Mouse (Mus musculus): ENCODE measurements at regions not wholly inside any gene's neighbourhood (a gene's known extent, or its start where the extent isn't known, plus 50 kb on each side); places are given as distances from the start of the nearest gene placed in this dataset.

- H3K36me3 ChIP-seq (ENCODE audit: control insufficient read depth, insufficient read depth, low read length), result no peaks in the 10 kb centered on the region
- TF ChIP-seq POLR2A (IDR thresholded peaks at IDR 0.05; ENCODE audit: control insufficient read depth, low read depth, low read length) (no peak), CTCF (IDR thresholded peaks at IDR 0.05; ENCODE audit: control insufficient read depth, insufficient read depth, insufficient replicate concordance, low read depth, low read length) (no peak)
Observed at GRCm38 (mm10) chr12:16477572-16477971, 133.2 kb downstream of the Lpin1 start.

DNA sequence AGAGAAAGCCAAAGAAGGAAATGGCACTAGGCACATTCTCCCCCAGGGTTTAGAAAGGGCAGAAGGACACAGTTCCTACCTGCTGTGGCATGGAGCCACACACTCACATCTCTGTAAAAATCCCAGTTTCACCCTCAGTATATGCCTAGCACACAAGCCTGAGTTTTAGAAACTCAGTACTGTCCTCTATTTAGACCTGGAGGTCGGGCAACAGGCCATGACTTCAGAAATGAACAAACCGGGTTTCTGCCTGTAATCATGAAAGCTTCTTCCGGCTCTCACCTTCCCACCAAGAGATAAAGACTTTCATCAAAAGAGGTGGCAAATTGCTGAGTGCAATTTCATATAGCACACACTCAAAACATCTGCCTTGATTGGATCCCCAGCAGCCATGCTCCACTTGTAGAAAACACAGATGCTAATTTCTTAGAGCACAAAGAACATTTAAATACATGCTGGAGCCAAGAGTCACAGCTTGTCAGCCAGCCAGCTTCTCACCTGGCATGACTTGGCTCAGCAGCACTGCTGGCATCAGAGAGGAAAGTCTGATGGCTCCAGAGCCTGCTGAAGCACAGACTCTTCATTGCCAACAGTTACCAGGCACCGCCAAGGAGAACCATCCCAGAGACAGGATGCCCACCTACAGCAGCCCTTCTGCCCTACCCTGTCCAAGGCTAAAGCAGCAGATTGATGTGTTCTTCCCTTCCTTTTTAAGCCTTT lies 136.2 kb downstream of the Lpin1 start:
- no peaks in the 10 kb centered on the region for H3K4me1 ChIP-seq (ENCODE audit: control insufficient read depth, insufficient read depth, low read length)
- no peaks in the 10 kb centered on the region for H3K36me3 ChIP-seq (ENCODE audit: control insufficient read depth, insufficient read depth, low read length)
- no peak for TF ChIP-seq CTCF (IDR thresholded peaks at IDR 0.05; ENCODE audit: control insufficient read depth, insufficient read depth, insufficient replicate concordance, low read depth, low read length)
- no peak for TF ChIP-seq POLR2A (IDR thresholded peaks at IDR 0.05; ENCODE audit: control insufficient read depth, low read depth, low read length)
- no peaks in the 10 kb centered on the region for H3K27me3 ChIP-seq (ENCODE audit: control insufficient read depth, insufficient read depth, low read length)
- no peak overlapping the region for H3K4me3 ChIP-seq (ENCODE audit: control insufficient read depth, low read depth, low read length)
- H3K27ac ChIP-seq (ENCODE audit: control insufficient read depth, insufficient read depth, low read depth, low read length), result no peak overlapping the region

More at GRCm38 (mm10) chr12:16477572-16477971, 133.2 kb downstream of the Lpin1 start:
- no peaks in the 10 kb centered on the region for H3K4me1 ChIP-seq (ENCODE audit: control insufficient read depth, insufficient read depth, low read length)
- H3K27ac ChIP-seq (ENCODE audit: control insufficient read depth, insufficient read depth, low read depth, low read length), result no peak overlapping the region
- no peak overlapping the region for H3K4me3 ChIP-seq (ENCODE audit: control insufficient read depth, low read depth, low read length)
- no peaks in the 10 kb centered on the region for H3K27me3 ChIP-seq (ENCODE audit: control insufficient read depth, insufficient read depth, low read length)

DNA sequence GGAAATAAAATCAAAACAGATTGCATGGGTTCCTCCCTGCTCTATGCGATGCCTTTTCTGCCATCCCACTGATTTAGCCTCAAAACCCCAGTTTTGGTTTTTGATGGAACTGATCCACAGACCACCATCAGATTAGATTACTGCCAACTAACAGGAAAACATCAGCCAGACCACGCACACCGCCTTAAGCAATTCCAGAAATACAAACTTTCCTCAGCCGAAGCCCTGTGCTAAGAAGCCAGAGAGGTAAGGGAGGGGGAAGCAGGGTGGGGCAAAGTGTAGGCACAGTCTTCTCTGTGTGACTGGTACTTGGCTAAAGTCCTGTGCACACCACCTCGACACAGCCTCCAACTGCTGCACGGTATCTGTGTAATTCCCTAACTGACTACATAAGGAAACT lies 153.3 kb downstream of the Lpin1 start:
- Histone ChIP-seq H3K36me3 (ENCODE audit: control insufficient read depth, insufficient read depth, low read length) (no peaks in the 10 kb centered on the region), H3K27ac (ENCODE audit: control insufficient read depth, insufficient read depth, low read depth, low read length) (no peak overlapping the region), H3K4me1 (ENCODE audit: control insufficient read depth, insufficient read depth, low read length) (no peaks in the 10 kb centered on the region), H3K27me3 (ENCODE audit: control insufficient read depth, insufficient read depth, low read length) (no peaks in the 10 kb centered on the region), H3K4me3 (ENCODE audit: control insufficient read depth, low read depth, low read length) (no peak overlapping the region)
- TF ChIP-seq POLR2A (IDR thresholded peaks at IDR 0.05; ENCODE audit: control insufficient read depth, low read depth, low read length) (no peak), CTCF (IDR thresholded peaks at IDR 0.05; ENCODE audit: control insufficient read depth, insufficient read depth, insufficient replicate concordance, low read depth, low read length) (no peak)

DNA sequence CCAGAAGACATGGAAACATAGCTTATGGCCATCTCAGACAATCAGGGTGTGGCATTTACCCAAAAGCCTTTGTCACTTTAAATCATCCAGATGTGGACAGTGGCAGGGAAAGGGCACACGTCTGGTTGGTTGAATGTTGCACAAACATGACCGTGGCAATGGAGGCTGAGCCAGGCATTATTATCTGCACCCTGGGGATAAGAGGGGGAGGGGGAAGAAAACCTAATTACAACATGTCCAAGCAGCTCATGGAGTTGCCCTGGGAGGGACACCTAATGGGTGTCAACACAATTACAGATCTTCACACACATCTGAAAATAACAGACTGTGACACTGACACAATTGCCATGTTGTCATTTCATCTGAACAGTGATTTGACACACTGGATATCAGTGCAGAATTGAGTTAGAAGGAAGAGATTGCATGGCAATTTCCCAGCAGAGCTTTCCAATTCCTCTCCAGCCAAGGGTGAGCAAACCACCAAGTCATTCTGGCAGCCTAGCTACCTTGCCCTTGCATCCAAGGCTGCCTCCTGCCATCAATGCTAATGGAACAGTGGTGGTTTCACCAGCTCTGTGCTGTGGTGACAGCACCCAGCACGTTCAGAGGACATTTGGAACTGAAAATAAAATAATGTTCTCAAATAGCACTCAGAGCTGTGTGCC lies 159.9 kb downstream of the Lpin1 start:
- Histone ChIP-seq H3K27ac (ENCODE audit: control insufficient read depth, insufficient read depth, low read depth, low read length) (no peak overlapping the region), H3K4me1 (ENCODE audit: control insufficient read depth, insufficient read depth, low read length) (no peaks in the 10 kb centered on the region), H3K36me3 (ENCODE audit: control insufficient read depth, insufficient read depth, low read length) (no peaks in the 10 kb centered on the region), H3K27me3 (ENCODE audit: control insufficient read depth, insufficient read depth, low read length) (no peaks in the 10 kb centered on the region), H3K4me3 (ENCODE audit: control insufficient read depth, low read depth, low read length) (no peak overlapping the region)
- no peak for TF ChIP-seq POLR2A (IDR thresholded peaks at IDR 0.05; ENCODE audit: control insufficient read depth, low read depth, low read length)
- no peak for TF ChIP-seq CTCF (IDR thresholded peaks at IDR 0.05; ENCODE audit: control insufficient read depth, insufficient read depth, insufficient replicate concordance, low read depth, low read length)

DNA sequence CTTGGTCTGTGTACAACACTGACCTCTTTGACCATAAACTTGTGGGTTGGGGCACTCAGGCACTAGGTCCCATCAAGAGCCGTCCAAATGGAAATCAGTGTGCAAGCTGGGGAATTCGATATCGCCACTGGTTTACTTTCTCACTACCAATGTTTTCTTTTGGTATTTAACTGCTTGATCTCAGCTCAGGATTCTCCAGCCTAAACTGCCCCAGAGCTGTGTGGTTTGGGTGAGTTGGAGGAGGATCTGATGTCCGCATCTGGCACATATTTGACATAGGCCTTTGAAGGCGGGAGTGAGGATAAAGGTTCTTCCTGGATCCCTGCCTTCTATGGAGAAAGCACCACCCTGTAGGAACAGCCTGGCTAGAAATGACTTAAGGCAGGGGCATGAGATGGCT lies 172.0 kb downstream of the Lpin1 start:
- Histone ChIP-seq H3K4me3 (ENCODE audit: control insufficient read depth, low read depth, low read length) (no peak overlapping the region), H3K27me3 (ENCODE audit: control insufficient read depth, insufficient read depth, low read length) (no peaks in the 10 kb centered on the region), H3K4me1 (ENCODE audit: control insufficient read depth, insufficient read depth, low read length) (no peaks in the 10 kb centered on the region), H3K36me3 (ENCODE audit: control insufficient read depth, insufficient read depth, low read length) (no peaks in the 10 kb centered on the region), H3K27ac (ENCODE audit: control insufficient read depth, insufficient read depth, low read depth, low read length) (no peak overlapping the region)
- no peak for TF ChIP-seq POLR2A (IDR thresholded peaks at IDR 0.05; ENCODE audit: control insufficient read depth, low read depth, low read length)
- no peak for TF ChIP-seq CTCF (IDR thresholded peaks at IDR 0.05; ENCODE audit: control insufficient read depth, insufficient read depth, insufficient replicate concordance, low read depth, low read length)

- H3K36me3 ChIP-seq (ENCODE audit: control insufficient read depth, insufficient read depth, low read length), result no peaks in the 10 kb centered on the region
- H3K27me3 ChIP-seq (ENCODE audit: control insufficient read depth, insufficient read depth, low read length), result no peaks in the 10 kb centered on the region
- H3K4me1 ChIP-seq (ENCODE audit: control insufficient read depth, insufficient read depth, low read length), result no peaks in the 10 kb centered on the region
- H3K27ac ChIP-seq (ENCODE audit: control insufficient read depth, insufficient read depth, low read depth, low read length), result no peak overlapping the region
- no peak for TF ChIP-seq POLR2A (IDR thresholded peaks at IDR 0.05; ENCODE audit: control insufficient read depth, low read depth, low read length)
- no peak for TF ChIP-seq CTCF (IDR thresholded peaks at IDR 0.05; ENCODE audit: control insufficient read depth, insufficient read depth, insufficient replicate concordance, low read depth, low read length)
- H3K4me3 ChIP-seq (ENCODE audit: control insufficient read depth, low read depth, low read length), result no peak overlapping the region
Observed at GRCm38 (mm10) chr12:16436961-16437360, 173.8 kb downstream of the Lpin1 start.

GRCm38 (mm10) chr12:16436255-16436654 lies 174.5 kb downstream of the Lpin1 start:
- Histone ChIP-seq H3K36me3 (ENCODE audit: control insufficient read depth, insufficient read depth, low read length) (no peaks in the 10 kb centered on the region), H3K4me3 (ENCODE audit: control insufficient read depth, low read depth, low read length) (no peak overlapping the region), H3K4me1 (ENCODE audit: control insufficient read depth, insufficient read depth, low read length) (no peaks in the 10 kb centered on the region), H3K27me3 (ENCODE audit: control insufficient read depth, insufficient read depth, low read length) (no peaks in the 10 kb centered on the region), H3K27ac (ENCODE audit: control insufficient read depth, insufficient read depth, low read depth, low read length) (no peak overlapping the region)
- TF ChIP-seq POLR2A (IDR thresholded peaks at IDR 0.05; ENCODE audit: control insufficient read depth, low read depth, low read length) (no peak), CTCF (IDR thresholded peaks at IDR 0.05; ENCODE audit: control insufficient read depth, insufficient read depth, insufficient replicate concordance, low read depth, low read length) (no peak)
